Mouse (Mus musculus) E14TG2a.4 (cell line): Measurements from ENCODE around the gene Ush2a.

Experiments used
- CTCF ChIP-seq: conservative IDR thresholded peaks from 2 replicates; pipeline ENCODE4 v1.5.1; 2014; ENCODE audit warnings: low read length
- NANOG ChIP-seq: IDR thresholded peaks from 2 replicates; pipeline ENCODE4 v1.6.1; 2014; ENCODE audit warnings: borderline replicate concordance, low read length, mixed read lengths

GRCm38 (mm10) chr1:188675511-188675863, 413.7 kb downstream of the Ush2a start:
- TF ChIP-seq CTCF (no peak), NANOG (no peak)
